Mouse (Mus musculus): Measurements from ENCODE around the gene Tomm40. TPM values are rescaled to one million over a fixed set of nuclear protein-coding genes. Genes with fewer than 3 reads are reported as not detected.
A peak's percentile ranks its signal among the peaks of the same experiment; 100 is the strongest.

Tomm40 gene
- polyA plus RNA-seq (2015; fragmentation: Nextera tagmentation; extraction: Ambion mirVana) = 155 and 158 TPM in 2 replicates

- under 1% methylated on average over 58 of the region's 59 CpGs for WGBS
Measured at GRCm38 (mm10) chr7:19715239-19716054, at the start of gene Tomm40. Gene Tomm40, minus strand, starts transcription at chr7:19715438.

GRCm38 (mm10) chr7:19764581-19764980, 49.3 kb upstream of the Tomm40 start:
- Histone ChIP-seq H3K9ac (no peak overlapping the region), H3K4me3 (no peak overlapping the region), H3K9me3 (no peaks in the 10 kb centered on the region), H3K4me2 (no peak overlapping the region), H3K36me3 (no peaks in the 10 kb centered on the region), H3K4me1 (replicated peaks) (0 out of 2 replicates have a peak, but pooled peaks cover 3% of the 10 kb centered on the region), H3K27me3 (peaks cover 10% of the 10 kb centered on the region), H3K27ac (replicated peaks) (no peak overlapping the region)
- no peak for ATAC-seq (ENCODE audit: low FRiP score, low read depth)
- 93% methylated on average over 9 of the region's 9 CpGs for WGBS

More at GRCm38 (mm10) chr7:19715239-19716054, at the start of gene Tomm40:
- Histone ChIP-seq H3K9ac (peak within 1 kb of the TSS; percentile 79), H3K4me2 (peak within 1 kb of the TSS; percentile 77), H3K27ac (replicated peaks) (peak within 1 kb of the TSS; percentile 92), H3K27me3 (no peaks in the 10 kb centered on the region), H3K9me3 (no peaks in the 10 kb centered on the region), H3K4me3 (peak within 1 kb of the TSS; percentile 66), H3K36me3 (peaks cover 20% of the 10 kb centered on the region), H3K4me1 (replicated peaks) (peaks cover 25% of the 10 kb centered on the region)
- ATAC-seq (ENCODE audit: low FRiP score, low read depth) = peak; percentile 99

DNA sequence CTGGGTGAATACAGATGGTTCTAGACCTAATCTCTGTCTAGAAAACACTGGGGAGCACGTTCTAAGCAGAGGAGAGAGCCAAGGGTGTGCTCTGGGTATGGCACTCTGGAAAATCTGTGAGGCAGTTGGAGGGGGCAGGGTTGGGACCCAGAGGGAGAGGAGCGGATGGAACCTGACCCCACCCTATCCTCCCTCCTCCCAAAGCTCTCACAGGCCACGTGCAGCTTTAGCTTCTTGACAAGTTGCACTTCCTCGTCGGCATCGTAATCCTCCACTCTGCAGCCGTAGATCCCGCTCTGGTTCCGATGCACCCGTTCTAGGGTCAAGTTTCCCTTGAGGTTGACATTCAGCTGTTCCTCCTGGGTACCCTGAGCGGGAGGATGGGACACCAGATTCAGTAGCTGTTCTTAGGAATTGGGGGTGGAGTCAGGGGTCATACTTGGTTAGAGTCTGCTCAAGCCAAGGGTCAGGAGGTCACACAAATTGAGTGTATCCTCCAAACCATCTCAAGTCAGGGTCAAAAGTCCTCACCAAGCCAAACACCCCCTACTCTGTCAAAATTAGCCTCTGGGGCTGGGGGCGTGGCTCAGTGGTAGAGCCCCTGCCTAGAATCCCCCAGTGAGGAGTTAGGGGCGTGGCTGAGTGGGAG, 48.7 kb upstream of the Tomm40 start:
- WGBS = 86% methylated on average over 13 of the region's 13 CpGs
- no peaks in the 10 kb centered on the region for H3K36me3 ChIP-seq
- H3K9me3 ChIP-seq = no peaks in the 10 kb centered on the region
- H3K27ac ChIP-seq (replicated peaks) = no peak overlapping the region
- H3K4me3 ChIP-seq = no peak overlapping the region
- peaks cover 4% of the 10 kb centered on the region for H3K27me3 ChIP-seq
- H3K9ac ChIP-seq = no peak overlapping the region
- no peaks in the 10 kb centered on the region for H3K4me1 ChIP-seq (replicated peaks)
- ATAC-seq (ENCODE audit: low FRiP score, low read depth) = no peak
- no peak overlapping the region for H3K4me2 ChIP-seq

- no peak overlapping the region for H3K4me2 ChIP-seq
- no peaks in the 10 kb centered on the region for H3K27me3 ChIP-seq
- no peak overlapping the region for H3K9ac ChIP-seq
- H3K4me1 ChIP-seq (replicated peaks) = no peaks in the 10 kb centered on the region
- no peaks in the 10 kb centered on the region for H3K36me3 ChIP-seq
- no peak overlapping the region for H3K27ac ChIP-seq (replicated peaks)
- 81% methylated on average over 11 of the region's 11 CpGs for WGBS
- ATAC-seq (ENCODE audit: low FRiP score, low read depth) = no peak
- H3K9me3 ChIP-seq = no peaks in the 10 kb centered on the region
- H3K4me3 ChIP-seq = no peak overlapping the region
Measured at GRCm38 (mm10) chr7:19762283-19762682, 47.0 kb upstream of the Tomm40 start.

- Histone ChIP-seq H3K9me3 (no peaks in the 10 kb centered on the region), H3K4me1 (replicated peaks) (no peaks in the 10 kb centered on the region), H3K27ac (replicated peaks) (no peak overlapping the region), H3K27me3 (no peaks in the 10 kb centered on the region), H3K4me2 (no peak overlapping the region), H3K36me3 (no peaks in the 10 kb centered on the region), H3K4me3 (no peak overlapping the region), H3K9ac (no peak overlapping the region)
- ATAC-seq (ENCODE audit: low FRiP score, low read depth) = no peak
- WGBS = 88% methylated on average over 13 of the region's 13 CpGs
Measured at GRCm38 (mm10) chr7:19760021-19760420, 44.8 kb upstream of the Tomm40 start.

DNA sequence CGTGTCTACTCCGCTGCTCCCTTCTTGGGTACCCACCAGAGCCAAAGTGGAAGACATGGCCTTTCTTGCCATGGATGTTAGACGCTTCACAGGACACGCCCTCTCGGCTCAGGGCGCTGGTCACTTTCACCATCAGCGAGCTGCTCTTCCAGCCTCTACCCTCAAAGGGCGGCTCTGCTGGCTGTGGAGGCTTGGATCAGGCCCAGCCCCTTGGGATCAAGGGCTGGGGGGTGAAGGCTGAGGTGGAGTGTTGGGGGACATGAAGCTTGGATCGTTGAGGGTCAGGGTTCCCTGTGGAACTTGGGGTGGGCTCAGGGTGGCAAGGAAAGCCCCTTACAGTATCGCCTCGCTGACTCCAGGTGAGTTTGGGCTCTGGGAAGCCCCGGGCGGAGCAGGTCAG, 43.4 kb upstream of the Tomm40 start:
- no peak overlapping the region for H3K27ac ChIP-seq (replicated peaks)
- H3K4me2 ChIP-seq = no peak overlapping the region
- H3K4me1 ChIP-seq (replicated peaks) = no peaks in the 10 kb centered on the region
- no peaks in the 10 kb centered on the region for H3K36me3 ChIP-seq
- no peak overlapping the region for H3K9ac ChIP-seq
- ATAC-seq (ENCODE audit: low FRiP score, low read depth) = no peak
- H3K9me3 ChIP-seq = no peaks in the 10 kb centered on the region
- 92% methylated on average over 13 of the region's 13 CpGs for WGBS
- H3K4me3 ChIP-seq = no peak overlapping the region
- H3K27me3 ChIP-seq = no peaks in the 10 kb centered on the region

- 0 out of 2 replicates have a peak overlapping the region, but pooled peaks have one; percentile 28 for H3K27ac ChIP-seq (replicated peaks)
- no peaks in the 10 kb centered on the region for H3K36me3 ChIP-seq
- ATAC-seq (ENCODE audit: low FRiP score, low read depth) = peak; percentile 36; the same call in 1 of the 2 replicates
- H3K4me3 ChIP-seq = no peak overlapping the region
- H3K4me2 ChIP-seq = no peak overlapping the region
- no peaks in the 10 kb centered on the region for H3K9me3 ChIP-seq
- H3K9ac ChIP-seq = no peak overlapping the region
- no peaks in the 10 kb centered on the region for H3K27me3 ChIP-seq
- WGBS = 80% methylated on average over 22 of the region's 24 CpGs
- H3K4me1 ChIP-seq (replicated peaks) = no peaks in the 10 kb centered on the region
Measured at GRCm38 (mm10) chr7:19755851-19756786, 40.9 kb upstream of the Tomm40 start.

DNA sequence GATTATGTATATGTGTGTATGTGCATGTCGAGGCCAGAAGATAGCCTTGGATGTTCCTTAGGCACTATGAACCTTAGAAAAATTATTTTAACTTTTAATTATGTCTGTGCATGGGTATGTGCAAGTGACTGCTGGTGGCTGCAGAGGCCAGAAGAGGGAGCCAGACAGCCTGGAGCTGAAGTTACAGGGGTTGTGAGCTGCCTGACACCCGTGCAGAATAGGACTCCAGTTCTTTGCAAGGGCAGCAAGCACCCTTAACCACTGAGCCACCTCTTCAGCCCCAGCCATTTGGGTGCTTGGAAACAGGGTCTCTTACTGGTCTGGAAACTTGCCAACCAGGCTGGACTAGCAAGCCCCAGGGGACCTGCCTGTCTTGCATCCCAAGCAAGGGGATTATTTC, 39.8 kb upstream of the Tomm40 start:
- peaks cover 7% of the 10 kb centered on the region for H3K4me1 ChIP-seq (replicated peaks)
- H3K9ac ChIP-seq = no peak overlapping the region
- no peak overlapping the region for H3K4me2 ChIP-seq
- H3K27ac ChIP-seq (replicated peaks) = no peak overlapping the region
- no peak overlapping the region for H3K4me3 ChIP-seq
- no peak for ATAC-seq (ENCODE audit: low FRiP score, low read depth)
- no peaks in the 10 kb centered on the region for H3K36me3 ChIP-seq
- no peaks in the 10 kb centered on the region for H3K9me3 ChIP-seq
- WGBS = 90% methylated on average over 2 of the region's 2 CpGs
- H3K27me3 ChIP-seq = no peaks in the 10 kb centered on the region

DNA sequence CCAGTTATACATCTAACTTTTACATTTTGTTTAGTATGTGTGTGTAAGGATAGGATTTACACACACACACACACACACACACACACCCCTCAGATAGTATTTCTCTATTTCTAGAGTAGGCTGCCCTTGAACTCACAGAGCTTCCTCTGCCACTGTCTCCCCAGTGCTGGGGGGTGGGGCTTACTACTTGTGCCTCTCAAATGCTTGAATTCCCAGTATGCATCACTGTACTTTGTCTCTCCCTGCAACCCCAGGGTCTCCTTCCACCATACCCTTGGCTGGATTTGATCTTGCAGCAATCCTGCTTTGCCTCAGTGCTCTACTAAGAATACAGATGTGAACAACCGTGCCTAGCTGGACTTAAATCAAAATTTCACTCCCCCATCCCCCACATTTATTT, 38.8 kb upstream of the Tomm40 start:
- 89% methylated on average over 1 of the region's 1 CpGs for WGBS
- Histone ChIP-seq H3K27ac (replicated peaks) (no peak overlapping the region), H3K4me2 (no peak overlapping the region), H3K4me3 (no peak overlapping the region), H3K9ac (no peak overlapping the region), H3K36me3 (no peaks in the 10 kb centered on the region), H3K27me3 (no peaks in the 10 kb centered on the region), H3K9me3 (no peaks in the 10 kb centered on the region), H3K4me1 (replicated peaks) (peaks cover 7% of the 10 kb centered on the region)
- ATAC-seq (ENCODE audit: low FRiP score, low read depth) = no peak

DNA sequence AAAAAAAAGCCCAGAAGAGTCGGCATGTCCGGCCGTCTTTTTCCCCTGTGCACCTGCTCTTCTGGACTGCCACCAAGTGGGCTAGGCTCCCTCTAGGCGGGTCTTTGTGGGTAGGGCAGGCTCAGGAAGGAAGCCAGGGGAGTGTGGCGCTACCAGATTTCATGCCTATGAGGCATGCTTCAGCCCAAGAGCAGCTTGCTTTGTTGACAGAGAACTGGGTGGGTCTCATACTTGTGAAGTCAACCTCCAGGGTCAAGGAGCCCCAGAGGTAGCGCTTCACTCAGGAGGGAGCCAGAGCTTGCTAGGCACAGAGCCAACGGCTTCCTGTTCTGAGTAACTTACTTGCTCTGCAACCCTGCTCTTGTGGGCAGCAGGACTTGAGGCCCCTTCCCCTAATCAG, 38.3 kb upstream of the Tomm40 start:
- no peak overlapping the region for H3K27ac ChIP-seq (replicated peaks)
- H3K4me1 ChIP-seq (replicated peaks) = peaks cover 9% of the 10 kb centered on the region
- no peak for ATAC-seq (ENCODE audit: low FRiP score, low read depth)
- no peak overlapping the region for H3K4me3 ChIP-seq
- H3K27me3 ChIP-seq = no peaks in the 10 kb centered on the region
- no peak overlapping the region for H3K4me2 ChIP-seq
- H3K9me3 ChIP-seq = no peaks in the 10 kb centered on the region
- WGBS = 77% methylated on average over 7 of the region's 7 CpGs
- no peaks in the 10 kb centered on the region for H3K36me3 ChIP-seq
- H3K9ac ChIP-seq = no peak overlapping the region

- Histone ChIP-seq H3K4me1 (replicated peaks) (peaks cover 18% of the 10 kb centered on the region), H3K27me3 (no peaks in the 10 kb centered on the region), H3K4me2 (no peak overlapping the region), H3K36me3 (no peaks in the 10 kb centered on the region), H3K9ac (no peak overlapping the region), H3K27ac (replicated peaks) (no peak overlapping the region), H3K9me3 (no peaks in the 10 kb centered on the region), H3K4me3 (no peak overlapping the region)
- WGBS = 71% methylated on average over 8 of the region's 8 CpGs
- ATAC-seq (ENCODE audit: low FRiP score, low read depth) = no peak
Measured at GRCm38 (mm10) chr7:19752652-19753051, 37.4 kb upstream of the Tomm40 start.

Data from hindbrain, embryonic 15.5 days (tissue).